Mouse (Mus musculus) midbrain, embryonic 13.5 days (tissue): ENCODE data around the gene Zfp358. TPM values are rescaled to one million over a fixed set of nuclear protein-coding genes. Genes with fewer than 3 reads are reported as not detected.

Experiments
- ATAC-seq: fragments of 200-750 bp; cut with Nextera tagmentation; 2 replicates; pipeline ENCODE4 v1.8.0; 2017; ENCODE audit warnings: mild to moderate bottlenecking, moderate TSS enrichment, moderate library complexity
- H3K27ac ChIP-seq: fragments of 300-500 bp; sonication (generic); 2 replicates; pipeline ENCODE4 v1.5.1; 2015; ENCODE audit warnings: inconsistent platforms, mild to moderate bottlenecking, moderate library complexity
- H3K27me3 ChIP-seq: fragments of 300-500 bp; sonication (generic); 2 replicates; pipeline ENCODE4 v1.6.1; 2015; ENCODE audit warnings: mild to moderate bottlenecking, inconsistent platforms
- H3K36me3 ChIP-seq: fragments of 300-500 bp; sonication (generic); 2 replicates; pipeline ENCODE4 v1.6.1; 2015; ENCODE audit warnings: mild to moderate bottlenecking, inconsistent platforms
- H3K4me1 ChIP-seq: fragments of 300-500 bp; sonication (generic); replicated peaks from 2 replicates; pipeline ENCODE4 v1.6.1; 2015; ENCODE audit warnings: inconsistent platforms
- H3K4me2 ChIP-seq: fragments of 300-500 bp; sonication (generic); replicated peaks from 2 replicates; pipeline ENCODE4 v1.6.1; 2015; ENCODE audit warnings: moderate library complexity, mild to moderate bottlenecking, inconsistent platforms
- H3K4me3 ChIP-seq: fragments of 300-500 bp; sonication (generic); replicated peaks from 2 replicates; pipeline ENCODE4 v1.5.1; 2015; ENCODE audit warnings: mild to moderate bottlenecking, inconsistent platforms
- H3K9ac ChIP-seq: fragments of 300-500 bp; sonication (generic); replicated peaks from 2 replicates; pipeline ENCODE4 v1.6.1; 2015; ENCODE audit warnings: mild to moderate bottlenecking, inconsistent platforms
- H3K9me3 ChIP-seq: fragments of 300-500 bp; sonication (generic); 2 replicates; pipeline ENCODE4 v1.6.1; 2016; ENCODE audit warnings: mild to moderate bottlenecking, inconsistent platforms
- WGBS: fragments of 180-500 bp; shearing (Covaris S2); methylation state at CpG from one replicate; pipeline ENCODE4 v1.1.7; 2015; 5-methylcytosine and 5-hydroxymethylcytosine counted together
- polyA plus RNA-seq: library from polyadenylated mRNA; unstranded; fragments of >200 nt; fragmentation: Nextera tagmentation; extraction: Ambion mirVana; gene quantifications from 2 replicates; pipeline ENCODE4 v1.2.1, GENCODE M21; 2015

Gene Zfp358
- polyA plus RNA-seq, 1 experiment from 2014 or later, result 90.0 TPM

DNA sequence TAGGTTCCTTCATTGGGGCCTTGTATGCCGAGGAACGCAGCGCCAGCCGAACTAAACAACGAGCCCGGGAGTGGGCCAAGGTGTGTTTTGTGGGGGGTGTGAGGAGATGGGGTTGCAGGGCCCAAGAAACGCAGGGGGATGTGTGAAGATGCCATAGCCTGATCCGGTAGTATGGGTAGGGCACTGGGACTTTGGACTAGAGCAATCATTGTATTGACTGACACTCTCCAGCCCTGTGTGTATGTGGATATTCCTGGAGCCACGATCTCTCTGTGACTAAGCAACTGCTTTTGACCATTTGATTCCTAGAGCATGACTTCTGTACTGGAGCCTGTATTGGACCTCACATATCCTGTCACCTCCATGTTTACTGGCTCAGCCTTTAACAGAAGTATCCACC is 44.0 kb downstream of the Zfp358 start:
- no peak overlapping the region for H3K9ac ChIP-seq
- no peak overlapping the region for H3K27ac ChIP-seq
- no peaks in the 10 kb centered on the region for H3K4me1 ChIP-seq
- no peaks in the 10 kb centered on the region for H3K27me3 ChIP-seq
- WGBS, result 93% methylated on average over 9 of the region's 9 CpGs
- no peak for ATAC-seq
- no peaks in the 10 kb centered on the region for H3K9me3 ChIP-seq
- no peak overlapping the region for H3K4me2 ChIP-seq
- peaks cover 85% of the 10 kb centered on the region for H3K36me3 ChIP-seq
- no peak overlapping the region for H3K4me3 ChIP-seq

DNA sequence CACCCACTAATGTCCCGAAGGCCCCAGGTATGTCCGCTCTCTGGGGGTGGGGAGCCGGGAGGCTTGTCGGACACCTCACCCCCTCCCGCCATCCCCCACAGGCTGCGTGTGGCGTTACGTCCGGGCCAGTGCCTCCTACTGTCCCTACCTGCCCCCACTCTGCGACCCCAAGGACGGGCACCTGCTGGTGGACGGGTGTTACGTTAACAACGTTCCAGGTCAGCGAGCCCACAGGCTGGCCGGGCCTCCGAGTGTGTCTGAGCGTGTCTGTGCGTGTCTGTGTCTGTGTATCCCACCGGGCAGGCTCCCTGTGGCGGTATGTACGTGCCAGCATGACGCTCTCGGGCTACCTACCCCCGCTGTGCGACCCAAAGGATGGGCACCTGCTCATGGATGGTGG is 44.7 kb downstream of the Zfp358 start:
- Histone ChIP-seq H3K9ac (no peak overlapping the region), H3K36me3 (peaks cover 85% of the 10 kb centered on the region)
- no peak for ATAC-seq

DNA sequence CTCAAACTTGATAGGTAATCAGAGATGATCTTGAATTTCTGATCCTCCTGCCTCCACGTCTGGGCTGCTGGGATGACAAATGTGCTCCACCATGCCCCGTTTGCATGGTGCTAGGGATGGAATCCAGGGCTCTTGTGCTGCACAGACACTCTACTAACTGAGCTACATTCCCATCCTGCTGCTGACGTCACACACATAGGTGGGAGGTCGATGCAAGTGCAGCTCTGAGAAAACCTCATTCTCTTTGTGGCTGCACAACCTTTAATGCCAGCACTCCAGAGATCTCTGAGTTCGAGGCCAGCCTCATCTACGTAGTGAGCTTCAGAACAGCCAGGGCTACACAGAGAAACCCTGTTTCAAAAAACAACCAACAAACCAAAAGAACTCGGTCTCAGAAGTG is 46.2 kb downstream of the Zfp358 start:
- H3K4me2 ChIP-seq, result no peak overlapping the region
- no peak overlapping the region for H3K27ac ChIP-seq
- whole genome bisulfite sequencing, result 84% methylated on average over 7 of the region's 7 CpGs
- H3K4me3 ChIP-seq, result no peak overlapping the region
- H3K4me1 ChIP-seq, result no peaks in the 10 kb centered on the region
- H3K27me3 ChIP-seq, result no peaks in the 10 kb centered on the region
- H3K9ac ChIP-seq, result no peak overlapping the region
- H3K9me3 ChIP-seq, result no peaks in the 10 kb centered on the region
- ATAC-seq, result no peak
- H3K36me3 ChIP-seq, result peaks cover 90% of the 10 kb centered on the region

More for the DNA sequence above, 44.7 kb downstream of the Zfp358 start:
- no peak overlapping the region for H3K4me3 ChIP-seq
- 96% methylated on average over 26 of the region's 26 CpGs for WGBS
- no peak overlapping the region for H3K27ac ChIP-seq
- H3K4me1 ChIP-seq, result no peaks in the 10 kb centered on the region
- H3K27me3 ChIP-seq, result no peaks in the 10 kb centered on the region
- H3K9me3 ChIP-seq, result no peaks in the 10 kb centered on the region
- H3K4me2 ChIP-seq, result no peak overlapping the region

DNA sequence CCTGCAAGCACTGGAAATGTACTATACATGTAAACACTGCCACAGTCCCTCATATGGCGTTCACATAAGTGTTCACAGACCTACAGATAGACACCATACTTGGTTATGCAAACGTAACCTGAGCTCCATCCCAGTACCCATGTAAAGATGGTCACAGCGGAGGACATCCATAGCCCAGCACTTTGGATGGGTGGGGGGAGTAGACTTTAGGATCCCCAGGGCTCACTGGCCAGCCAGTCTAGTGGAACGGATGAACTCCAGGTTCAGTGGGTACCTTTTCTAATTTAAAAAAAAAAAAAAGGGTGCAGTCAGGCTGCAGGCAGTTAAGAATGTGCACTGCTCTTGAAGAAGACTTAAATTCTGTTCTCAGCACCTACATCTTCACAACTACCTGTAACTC is 47.1 kb downstream of the Zfp358 start:
- Histone ChIP-seq H3K9me3 (no peaks in the 10 kb centered on the region), H3K27me3 (no peaks in the 10 kb centered on the region), H3K27ac (no peak overlapping the region), H3K4me3 (no peak overlapping the region), H3K4me2 (no peak overlapping the region), H3K36me3 (peaks cover 93% of the 10 kb centered on the region), H3K4me1 (no peaks in the 10 kb centered on the region), H3K9ac (no peak overlapping the region)
- ATAC-seq, result no peak
- WGBS, result 93% methylated on average over 4 of the region's 4 CpGs

DNA sequence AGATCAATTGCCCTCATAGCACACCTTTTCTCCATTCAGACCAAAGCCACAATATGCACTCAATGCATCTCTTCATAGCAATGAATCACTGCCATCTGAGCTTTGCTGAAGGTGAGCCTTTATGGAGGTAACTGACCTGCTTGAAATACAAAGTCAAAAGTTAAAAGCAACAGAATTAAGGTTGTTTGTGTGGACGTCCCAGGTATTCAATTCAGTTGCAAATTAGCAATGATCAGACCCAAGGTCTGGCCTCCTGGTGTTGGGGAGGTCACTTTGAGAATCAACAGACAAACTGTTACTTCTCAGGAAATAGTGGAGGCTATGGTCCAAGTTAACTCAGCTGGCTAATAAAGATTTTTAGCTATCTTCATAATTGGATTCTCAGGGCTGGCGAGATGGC is 53.6 kb downstream of the Zfp358 start:
- ATAC-seq, result no peak

More for the DNA sequence above, 53.6 kb downstream of the Zfp358 start:
- Histone ChIP-seq H3K36me3 (peaks cover 47% of the 10 kb centered on the region), H3K4me1 (no peaks in the 10 kb centered on the region), H3K9ac (no peak overlapping the region), H3K27me3 (no peaks in the 10 kb centered on the region), H3K9me3 (no peaks in the 10 kb centered on the region), H3K4me3 (no peak overlapping the region), H3K27ac (no peak overlapping the region), H3K4me2 (no peak overlapping the region)
- 92% methylated on average over 2 of the region's 2 CpGs for WGBS

Other genes starting within 250 kb of the Zfp358 start
- gene Insr, start 213.5 kb upstream of the Zfp358 start, polyA plus RNA-seq, result 53.9 and 58.6 TPM in 2 replicates
- not detected in 2 replicates for gene A430078G23Rik, start 139.7 kb upstream of the Zfp358 start, polyA plus RNA-seq
- 10.4 and 12.5 TPM in 2 replicates for gene Arhgef18, start 100.1 kb upstream of the Zfp358 start, polyA plus RNA-seq
- 4.4 and 5.3 TPM in 2 replicates for gene Pex11g, start 25.5 kb upstream of the Zfp358 start, polyA plus RNA-seq
- gene Tex45, start 22.3 kb upstream of the Zfp358 start, polyA plus RNA-seq, result 0.17 and 0.23 TPM in 2 replicates
- gene Mcoln1, start 7.3 kb downstream of the Zfp358 start, polyA plus RNA-seq, result 93.4 and 99.6 TPM in 2 replicates
- 33.0 and 34.1 TPM in 2 replicates for gene Pnpla6, start 22.2 kb downstream of the Zfp358 start, polyA plus RNA-seq
- gene C330021F23Rik, start 74.9 kb downstream of the Zfp358 start, polyA plus RNA-seq, result 1.1 and 1.3 TPM in 2 replicates
- gene Camsap3, start 94.2 kb downstream of the Zfp358 start, polyA plus RNA-seq, result 30.4 and 35.6 TPM in 2 replicates
- gene Xab2, start 128.2 kb downstream of the Zfp358 start, polyA plus RNA-seq, result 58.6 and 63.2 TPM in 2 replicates
- gene Pet100, start 128.4 kb downstream of the Zfp358 start, polyA plus RNA-seq, result 117 and 119 TPM in 2 replicates
- 0.50 and 0.55 TPM in 2 replicates for gene Pcp2, start 132.4 kb downstream of the Zfp358 start, polyA plus RNA-seq
- 28.8 and 31.3 TPM in 2 replicates for gene Stxbp2, start 137.8 kb downstream of the Zfp358 start, polyA plus RNA-seq
- gene Retn, start 162.6 kb downstream of the Zfp358 start, polyA plus RNA-seq, result 0.24 and 0.48 TPM in 2 replicates
- 0.40 TPM in 1 of 2 replicates, not detected in the other for gene Mcemp1, start 172.6 kb downstream of the Zfp358 start, polyA plus RNA-seq
- gene Fcor, start 179.2 kb downstream of the Zfp358 start, polyA plus RNA-seq, result 9.6 and 12.4 TPM in 2 replicates
- 58.6 and 60.2 TPM in 2 replicates for gene Trappc5, start 183.2 kb downstream of the Zfp358 start, polyA plus RNA-seq
- gene Fcer2a, start 201.0 kb downstream of the Zfp358 start, polyA plus RNA-seq, result 0.23 and 0.61 TPM in 2 replicates
- not detected in 2 replicates for gene Clec4g, start 227.5 kb downstream of the Zfp358 start, polyA plus RNA-seq